Mouse (Mus musculus) left cerebral cortex, postnatal 14 days (tissue): ENCODE data around the gene Tnfrsf1b. TPM values are rescaled to one million over a fixed set of nuclear protein-coding genes. Genes with fewer than 3 reads are reported as not detected.
A peak's percentile ranks its signal among the peaks of the same experiment; 100 is the strongest.

Experiments used
- DNase-seq, 2 experiments: peaks; one replicate each; pipeline ENCODE4 v3.0.0; 2021 to 2022; ENCODE audit warnings: low spot score in 2 of 2, mixed read lengths in 1 of 2
- intact Hi-C: fragments of 180-260 bp; cut with DNase I; formaldehyde crosslinking; loops from one replicate; pipeline ENCODE4 v1.15.1; 2025
- long read RNA-seq, 2 experiments: library from polyadenylated mRNA; stranded (forward); transcript quantifications; one replicate each; pipeline ENCODE4 v2.0.0; 2021
- total RNA-seq, 2 experiments: library from RNA; stranded (reverse); gene quantifications; 2 replicates each; pipeline ENCODE4 v1.2.3; 2021

Gene Tnfrsf1b
- total RNA-seq: 1 to 10 TPM; 2.8 to 3.1 TPM
- long read RNA-seq, experiment 1, partial matches to known transcripts: 2 of 2 reads
- long read RNA-seq, experiment 1, other reads (novel, unspliced or antisense): 0 of 2 reads
- long read RNA-seq, experiment 2, partial matches to known transcripts: 0 of 2 reads
- long read RNA-seq, experiment 2, other reads (novel, unspliced or antisense): 1 of 2 reads

GRCm38 (mm10) chr4:145246173-145247011, at the start of gene Tnfrsf1b:
Gene Tnfrsf1b, minus strand, starts transcription at chr4:145246870.
- DNase-seq: no peak
- intact Hi-C loops: no loop called here

DNA sequence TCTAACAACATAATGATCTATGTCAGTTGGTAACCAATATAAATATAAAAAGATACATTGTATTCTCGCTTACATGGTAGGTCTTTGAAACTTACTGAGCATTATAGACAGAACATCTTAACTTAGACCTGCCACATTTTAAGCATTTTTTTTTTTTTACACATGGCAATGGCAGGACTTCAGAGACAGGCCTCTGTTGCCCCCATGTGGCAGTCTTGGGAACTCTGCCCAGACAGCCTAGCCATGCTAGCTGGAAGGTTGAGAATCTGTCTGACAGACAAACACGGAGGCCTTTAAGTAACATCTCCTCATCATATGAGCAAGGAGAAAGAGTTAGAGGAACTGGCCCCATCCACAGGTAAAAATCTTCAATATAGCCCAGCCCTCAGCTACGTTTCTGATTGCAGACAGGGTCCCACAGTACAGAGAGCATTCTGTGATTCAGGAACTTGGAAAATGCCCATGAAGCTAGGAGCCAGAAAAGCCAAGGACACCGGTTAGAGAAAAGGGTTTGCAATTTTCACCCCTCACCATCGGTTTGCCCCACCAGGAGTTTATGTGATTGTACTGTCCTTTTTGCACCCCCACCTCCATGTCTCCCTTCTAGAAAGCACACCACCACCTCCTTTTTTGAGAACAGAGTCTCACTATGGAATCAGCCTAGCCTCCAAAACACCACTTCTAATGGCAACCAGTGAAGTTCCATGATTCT, 49.1 kb upstream of the Tnfrsf1b start:
- intact Hi-C loops: loop anchor here (5.0 to 10.0 kb wide), 3 partner anchors 141 to 531 kb away; no protein-coding TSS in a partner anchor

GRCm38 (mm10) chr4:145294588-145294987, 47.9 kb upstream of the Tnfrsf1b start:
- intact Hi-C loops: loop anchor here (10.0 kb wide), 2 partner anchors 140 to 530 kb away; no protein-coding TSS in a partner anchor
- DNase-seq: no peak

More for the DNA sequence above, 49.1 kb upstream of the Tnfrsf1b start:
- peak; percentile 78 to 79 for DNase-seq

GRCm38 (mm10) chr4:145286369-145287120, 39.9 kb upstream of the Tnfrsf1b start:
- peak; percentile 84 to 85 for DNase-seq
- intact Hi-C loops: loop anchor here (1.0 kb wide), 1 partner anchor 72 kb away; no protein-coding TSS in a partner anchor

DNA sequence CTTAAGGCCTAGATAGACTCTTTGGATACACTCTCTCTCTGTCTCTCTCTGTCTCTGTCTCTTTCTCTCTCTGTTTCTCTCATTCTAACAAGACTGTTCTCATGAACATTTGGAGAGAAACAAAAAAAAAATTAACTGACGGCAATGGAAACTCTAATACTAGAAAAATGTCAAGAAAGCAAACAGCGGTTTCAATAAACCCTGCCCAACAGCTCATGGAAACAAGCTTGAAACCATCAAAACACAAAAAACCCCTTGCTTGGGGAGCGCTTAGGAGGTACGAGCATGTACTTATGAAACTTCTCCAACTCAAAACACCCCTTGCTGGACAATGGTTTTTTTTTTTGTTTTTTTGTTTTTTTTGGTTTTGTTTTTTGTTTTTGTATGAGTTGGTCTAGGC, 38.0 kb upstream of the Tnfrsf1b start:
- DNase-seq: no peak
- intact Hi-C loops: no loop called here

DNA sequence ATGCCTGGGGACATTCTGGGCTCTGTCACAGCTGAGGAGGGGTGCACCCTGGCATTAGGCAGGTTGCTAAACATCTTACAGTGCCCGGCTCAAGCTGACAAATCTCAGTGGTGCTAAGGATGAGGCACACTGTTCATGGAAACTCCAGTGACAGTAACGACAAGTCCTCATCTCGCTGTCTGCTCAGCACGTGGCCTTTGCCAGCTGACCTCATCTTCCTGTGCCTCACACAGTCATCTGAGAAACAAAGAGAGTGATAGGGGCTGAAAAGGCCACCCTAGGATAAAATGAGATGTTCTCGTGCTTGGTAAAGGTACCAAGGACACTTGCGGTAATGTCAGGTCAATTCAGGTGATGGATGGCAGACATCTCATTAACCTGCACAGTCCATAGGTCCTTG, 36.8 kb upstream of the Tnfrsf1b start:
- DNase-seq: no peak
- intact Hi-C loops: no loop called here

DNA sequence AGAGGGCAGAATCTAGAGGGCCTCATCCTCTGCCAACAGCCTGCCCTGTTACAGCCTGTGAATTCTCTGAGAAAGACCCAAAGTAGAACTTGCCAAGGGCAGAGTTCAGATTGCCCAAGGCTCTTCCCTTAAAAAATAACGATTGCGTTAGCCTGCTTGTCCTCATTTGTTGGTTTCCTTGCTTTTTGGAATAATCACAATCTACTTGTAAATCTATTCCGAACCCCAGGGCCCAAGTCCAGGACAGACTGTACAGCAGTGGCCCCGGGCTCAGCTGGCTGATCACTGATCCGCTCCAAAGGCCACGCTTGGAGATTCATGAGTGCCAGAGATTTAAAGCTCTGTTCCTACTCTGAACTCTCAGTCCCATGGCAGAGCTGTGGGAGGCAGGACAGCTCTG, 34.3 kb upstream of the Tnfrsf1b start:
- DNase-seq: no peak
- intact Hi-C loops: no loop called here

DNA sequence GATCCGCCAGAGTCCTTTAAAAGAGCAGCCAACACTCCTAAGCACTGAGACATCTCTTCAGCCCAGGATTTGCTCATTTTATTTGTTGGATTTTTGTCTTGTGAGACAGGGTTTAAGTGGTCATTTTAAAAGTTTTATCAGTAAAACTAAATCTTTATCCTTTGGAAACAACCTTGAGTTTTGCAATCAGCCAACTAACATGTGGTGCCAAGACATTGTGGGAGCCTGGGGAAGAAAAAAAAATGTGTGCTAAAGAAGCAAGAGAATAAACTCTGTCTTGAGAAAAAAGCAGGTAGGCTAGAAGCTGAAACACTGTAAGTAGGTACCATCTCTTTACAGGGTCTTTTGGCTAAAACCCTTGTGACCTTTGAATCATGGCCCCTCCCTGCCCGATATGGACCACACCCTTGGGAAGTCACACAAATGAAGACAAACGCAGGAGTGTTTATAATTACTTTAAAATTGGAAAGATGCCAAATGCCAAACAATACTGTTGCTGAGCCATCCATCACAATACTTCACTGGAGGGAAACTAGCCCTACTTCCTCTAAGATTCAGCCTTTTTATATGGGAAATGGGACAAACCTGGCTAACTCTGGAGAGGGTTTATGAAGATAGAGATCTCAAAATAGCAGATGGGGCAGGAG, 32.2 kb upstream of the Tnfrsf1b start:
- no peak for DNase-seq
- intact Hi-C loops: no loop called here

GRCm38 (mm10) chr4:145278231-145278630, 31.6 kb upstream of the Tnfrsf1b start:
- no peak for DNase-seq
- intact Hi-C loops: no loop called here

GRCm38 (mm10) chr4:145276368-145277249, 29.9 kb upstream of the Tnfrsf1b start:
- no peak for DNase-seq
- intact Hi-C loops: no loop called here

DNA sequence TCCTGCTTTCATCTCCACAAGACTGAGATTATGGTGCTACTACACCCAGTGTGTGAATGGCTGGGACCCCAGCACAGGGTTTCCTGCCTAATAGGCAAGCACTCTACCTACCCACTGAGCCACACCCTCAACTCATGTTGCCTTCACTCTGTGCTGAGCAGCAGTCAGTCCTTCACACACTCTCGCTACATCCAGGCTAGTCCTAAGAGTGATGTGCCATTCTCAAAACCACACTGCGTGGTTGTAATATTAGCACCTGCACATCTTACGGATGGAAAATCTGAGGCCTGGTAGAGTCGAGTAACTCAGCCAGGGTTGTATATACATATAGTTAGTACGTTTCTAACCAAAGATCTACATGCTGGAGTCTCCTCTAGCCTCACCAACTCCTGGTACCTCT, 28.2 kb upstream of the Tnfrsf1b start:
- intact Hi-C loops: no loop called here
- DNase-seq: no peak

DNA sequence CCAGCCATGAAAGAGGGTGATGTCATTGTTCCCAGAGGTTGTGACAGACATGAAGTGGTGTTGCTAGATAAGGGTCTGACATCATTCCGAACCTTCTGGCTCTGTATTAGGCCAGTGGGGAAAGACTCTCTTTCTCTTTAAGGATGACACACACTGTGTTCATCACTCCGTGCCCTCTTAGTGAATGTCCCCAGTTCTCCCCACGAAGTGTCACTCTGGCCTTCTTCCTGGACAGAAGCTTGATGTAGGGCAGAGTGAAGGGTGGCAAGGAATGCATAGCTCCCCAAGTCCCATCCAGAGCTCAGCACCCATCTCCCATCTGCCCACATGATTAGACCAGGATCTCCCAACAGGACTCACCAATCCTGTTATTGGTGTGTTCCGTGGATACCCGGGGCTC, 27.3 kb upstream of the Tnfrsf1b start:
- DNase-seq: no peak
- intact Hi-C loops: no loop called here

GRCm38 (mm10) chr4:145272763-145273162, 26.1 kb upstream of the Tnfrsf1b start:
- DNase-seq: no peak
- intact Hi-C loops: no loop called here

GRCm38 (mm10) chr4:145271634-145272033, 25.0 kb upstream of the Tnfrsf1b start:
- DNase-seq: no peak
- intact Hi-C loops: no loop called here

DNA sequence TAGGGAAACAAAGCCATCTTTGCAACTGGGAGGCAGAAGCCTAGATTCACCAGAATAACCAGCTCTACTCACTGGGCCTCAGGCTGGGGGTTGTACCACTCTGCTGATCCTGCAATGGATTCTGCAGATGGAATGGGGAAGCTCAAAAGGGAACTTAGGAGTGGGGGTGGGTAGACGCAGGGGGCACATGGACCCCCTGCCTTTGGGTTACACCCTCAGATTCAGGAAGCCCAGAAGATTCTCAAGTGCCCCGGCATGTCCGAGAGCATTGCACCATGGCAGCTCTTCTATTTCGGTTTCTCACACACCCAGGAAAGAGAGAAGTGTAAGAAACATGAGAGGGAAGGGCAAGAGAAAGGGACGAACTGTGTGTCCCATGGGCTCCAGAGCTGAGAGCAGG, 23.5 kb upstream of the Tnfrsf1b start:
- DNase-seq: peak; percentile 20 to 42
- intact Hi-C loops: no loop called here

DNA sequence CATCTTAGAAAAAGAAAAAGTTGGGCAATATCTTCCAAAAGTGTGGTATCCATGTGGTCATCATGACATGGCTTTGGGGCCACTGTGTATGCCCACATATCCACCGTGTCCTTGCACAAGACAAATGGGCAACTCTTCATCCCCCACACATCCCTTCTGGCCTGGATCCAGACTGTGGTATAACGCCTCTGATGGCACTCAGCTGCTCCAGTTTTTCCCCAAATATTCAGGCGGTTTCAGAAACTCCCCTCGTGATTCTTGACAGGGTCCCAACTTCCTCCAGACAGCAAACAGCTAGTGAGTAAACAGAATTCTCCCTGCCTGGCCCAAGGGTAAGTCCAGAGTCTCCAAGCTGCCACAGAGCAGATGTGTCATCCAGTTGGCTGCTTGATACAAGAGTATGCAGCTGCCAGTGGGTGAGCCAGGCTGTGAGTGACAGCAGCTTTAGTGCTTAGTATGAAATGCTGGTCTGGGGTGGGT, 21.0 kb upstream of the Tnfrsf1b start:
- intact Hi-C loops: no loop called here
- no peak for DNase-seq

GRCm38 (mm10) chr4:145266505-145266904, 19.8 kb upstream of the Tnfrsf1b start:
- intact Hi-C loops: no loop called here
- DNase-seq: no peak

GRCm38 (mm10) chr4:145264761-145265160, 18.1 kb upstream of the Tnfrsf1b start:
- intact Hi-C loops: no loop called here
- no peak for DNase-seq
